Mouse (Mus musculus) liver, postnatal 0 days (tissue): ENCODE measurements at regions not wholly inside any gene's neighbourhood (a gene's known extent, or its start where the extent isn't known, plus 50 kb on each side); places are given as distances from the start of the nearest gene placed in this dataset.

Source experiments
- CTCF ChIP-seq: sonication (generic); IDR thresholded peaks from 2 replicates; pipeline ENCODE4 v1.5.1; 2016; ENCODE audit warnings: antibody characterized with exemption, low read depth
- EP300 ChIP-seq: IDR thresholded peaks from 2 replicates; pipeline ENCODE4 v1.6.1; 2016; ENCODE audit warnings: antibody characterized with exemption, low read depth, mild to moderate bottlenecking

DNA sequence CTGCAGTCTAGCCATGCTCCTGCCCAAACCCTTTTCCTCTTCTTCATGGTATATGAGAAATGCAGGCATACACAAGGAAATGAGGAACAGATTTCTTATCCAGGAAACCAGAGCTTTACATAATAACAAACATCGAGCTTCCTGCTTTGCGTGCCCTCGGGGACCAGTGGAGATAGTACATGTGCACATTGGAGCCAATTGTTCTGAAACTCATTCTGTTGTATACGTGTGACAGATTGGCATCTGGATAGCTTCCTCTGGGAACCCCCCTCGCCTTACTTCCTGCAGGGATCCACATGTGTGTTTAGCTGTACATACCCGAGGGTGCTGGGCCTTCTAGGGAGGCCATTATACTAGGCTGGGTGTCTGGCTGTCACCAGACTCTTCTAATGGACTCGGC is 141.2 kb downstream of the Sox11 start:
- TF ChIP-seq CTCF (no peak), EP300 (no peak)
